Mouse (Mus musculus) stomach, postnatal 0 days (tissue): ENCODE data around the gene Cdk8. TPM values are rescaled to one million over a fixed set of nuclear protein-coding genes. Genes with fewer than 3 reads are reported as not detected.

Experiments used
- ATAC-seq: fragments of 200-750 bp; cut with Nextera tagmentation; 2 replicates; pipeline ENCODE4 v1.8.0; 2017; ENCODE audit not compliant: low FRiP score, low TSS enrichment
- DNase-seq: peaks from one replicate; pipeline ENCODE4 v3.0.0-alpha.2; 2016; ENCODE audit warnings: low spot score
- H3K27ac ChIP-seq: fragments of 300-500 bp; sonication (generic); replicated peaks from 2 replicates; pipeline ENCODE4 v1.5.1; 2014; ENCODE audit warnings: mild to moderate bottlenecking, control low read depth
- H3K27me3 ChIP-seq: fragments of 300-500 bp; sonication (generic); 2 replicates; pipeline ENCODE4 v1.6.1; 2014; ENCODE audit warnings: low read length; ENCODE audit not compliant: control insufficient read depth, insufficient read depth
- H3K36me3 ChIP-seq: fragments of 300-500 bp; sonication (generic); 2 replicates; pipeline ENCODE4 v1.6.1; 2014; ENCODE audit warnings: low read length, mixed read lengths; ENCODE audit not compliant: control insufficient read depth, insufficient read depth
- H3K4me1 ChIP-seq: fragments of 300-500 bp; sonication (generic); replicated peaks from 2 replicates; pipeline ENCODE4 v1.6.1; 2014; ENCODE audit warnings: antibody characterized with exemption; ENCODE audit not compliant: control insufficient read depth, insufficient read depth
- H3K4me2 ChIP-seq: fragments of 300-500 bp; sonication (generic); replicated peaks from 2 replicates; pipeline ENCODE4 v1.6.1; 2014; ENCODE audit warnings: low read depth, mild to moderate bottlenecking, control low read depth, moderate library complexity
- H3K4me3 ChIP-seq: fragments of 300-500 bp; sonication (generic); 2 replicates; pipeline ENCODE4 v1.5.1; 2014; ENCODE audit warnings: low read depth, low read length, control low read depth
- H3K9ac ChIP-seq: fragments of 300-500 bp; sonication (generic); 2 replicates; pipeline ENCODE4 v1.6.1; 2014; ENCODE audit warnings: mild to moderate bottlenecking, low read length, control low read depth, mixed read lengths
- H3K9me3 ChIP-seq: fragments of 300-500 bp; sonication (generic); 2 replicates; pipeline ENCODE4 v1.6.1; 2016; ENCODE audit warnings: low read length; ENCODE audit not compliant: control insufficient read depth
- CTCF ChIP-seq: IDR thresholded peaks from 2 replicates; pipeline ENCODE4 v1.5.1; 2016; ENCODE audit warnings: antibody characterized with exemption, low read depth, mild to moderate bottlenecking, moderate library complexity
- EP300 ChIP-seq: optimal IDR thresholded peaks from 2 replicates; pipeline ENCODE3; 2016; ENCODE audit warnings: antibody characterized with exemption
- WGBS: fragments of 180-500 bp; shearing (Covaris S2); extraction: QIAGEN DNeasy Blood & Tissue Kit; methylation state at CpG from one replicate; pipeline ENCODE4 v1.1.7; 2014; 5-methylcytosine and 5-hydroxymethylcytosine counted together
- polyA plus RNA-seq: library from polyadenylated mRNA; unstranded; fragments of >200 nt; fragmentation: Nextera tagmentation; extraction: Ambion mirVana; gene quantifications from 2 replicates; pipeline ENCODE4 v1.2.1, GENCODE M21; 2015

Gene Cdk8
- polyA plus RNA-seq, 1 experiment from 2014 or later = 12.2 TPM

GRCm38 (mm10) chr5:146288048-146288501 is 57.0 kb downstream of the Cdk8 start:
- H3K36me3 ChIP-seq = peaks cover 8% of the 10 kb centered on the region
- H3K9me3 ChIP-seq = no peaks in the 10 kb centered on the region
- TF ChIP-seq EP300 (no peak), CTCF (no peak)
- H3K4me3 ChIP-seq = no peak overlapping the region
- H3K27me3 ChIP-seq = no peaks in the 10 kb centered on the region
- peak; percentile 69 for ATAC-seq
- no peak for DNase-seq
- no peaks in the 10 kb centered on the region for H3K4me1 ChIP-seq
- no peak overlapping the region for H3K9ac ChIP-seq
- no peak overlapping the region for H3K4me2 ChIP-seq
- WGBS = 82% methylated on average over 13 of the region's 13 CpGs
- H3K27ac ChIP-seq = no peak overlapping the region

- Histone ChIP-seq H3K27ac (0 out of 2 replicates have a peak overlapping the region, but pooled peaks have one; percentile 8), H3K4me2 (no peak overlapping the region), H3K9ac (no peak overlapping the region), H3K9me3 (no peaks in the 10 kb centered on the region), H3K4me1 (no peaks in the 10 kb centered on the region), H3K27me3 (no peaks in the 10 kb centered on the region), H3K36me3 (peaks cover 8% of the 10 kb centered on the region), H3K4me3 (no peak overlapping the region)
- no peak for ATAC-seq
- TF ChIP-seq CTCF (no peak), EP300 (no peak)
- WGBS = 43% methylated on average over 7 of the region's 7 CpGs
- DNase-seq = no peak
Observed at GRCm38 (mm10) chr5:146289921-146290320, 58.9 kb downstream of the Cdk8 start.

- no peak for TF ChIP-seq EP300
- TF ChIP-seq CTCF = no peak
- ATAC-seq (no peak), DNase-seq (no peak)
- H3K4me1 ChIP-seq = no peaks in the 10 kb centered on the region
- H3K9me3 ChIP-seq = no peaks in the 10 kb centered on the region
- H3K36me3 ChIP-seq = peaks cover 8% of the 10 kb centered on the region
- H3K4me3 ChIP-seq = no peak overlapping the region
- no peak overlapping the region for H3K9ac ChIP-seq
- H3K27ac ChIP-seq = no peak overlapping the region
- WGBS = 28% methylated on average over 5 of the region's 5 CpGs
- H3K27me3 ChIP-seq = no peaks in the 10 kb centered on the region
- no peak overlapping the region for H3K4me2 ChIP-seq
Observed at GRCm38 (mm10) chr5:146290446-146290845, 59.4 kb downstream of the Cdk8 start.

GRCm38 (mm10) chr5:146291560-146291959 is 60.5 kb downstream of the Cdk8 start:
- ATAC-seq (no peak), DNase-seq (no peak)
- Histone ChIP-seq H3K27me3 (no peaks in the 10 kb centered on the region), H3K9me3 (no peaks in the 10 kb centered on the region), H3K9ac (no peak overlapping the region), H3K4me2 (no peak overlapping the region), H3K4me1 (no peaks in the 10 kb centered on the region), H3K27ac (no peak overlapping the region), H3K36me3 (peaks cover 9% of the 10 kb centered on the region), H3K4me3 (no peak overlapping the region)
- TF ChIP-seq CTCF (no peak), EP300 (no peak)
- 72% methylated on average over 5 of the region's 5 CpGs for WGBS

- Histone ChIP-seq H3K27ac (no peak overlapping the region), H3K36me3 (peaks cover 12% of the 10 kb centered on the region), H3K4me2 (no peak overlapping the region), H3K4me3 (no peak overlapping the region), H3K27me3 (no peaks in the 10 kb centered on the region), H3K4me1 (no peaks in the 10 kb centered on the region), H3K9ac (no peak overlapping the region), H3K9me3 (no peaks in the 10 kb centered on the region)
- 67% methylated on average over 5 of the region's 5 CpGs for WGBS
- TF ChIP-seq CTCF (no peak), EP300 (no peak)
- peak; percentile 42; the same call in 1 of the 2 replicates for ATAC-seq
- DNase-seq = no peak
Observed at GRCm38 (mm10) chr5:146292896-146293680, 62.1 kb downstream of the Cdk8 start.
